Mouse (Mus musculus) liver, postnatal 0 days (tissue): ENCODE results near the gene Elfn2. TPM values are rescaled to one million over a fixed set of nuclear protein-coding genes. Genes with fewer than 3 reads are reported as not detected.

ENCODE experiments used
- ATAC-seq: fragments of 200-750 bp; cut with Nextera tagmentation; 2 replicates; pipeline ENCODE4 v1.8.0; 2017; ENCODE audit warnings: mild to moderate bottlenecking, moderate library complexity
- DNase-seq: peaks from one replicate; pipeline ENCODE4 v3.0.0-alpha.2; 2016
- H3K27ac ChIP-seq: fragments of 300-500 bp; sonication (generic); 2 replicates; pipeline ENCODE4 v1.5.1; 2014; ENCODE audit warnings: antibody characterized with exemption, moderate library complexity, mild to moderate bottlenecking, low read depth
- H3K27me3 ChIP-seq: fragments of 300-500 bp; sonication (generic); 2 replicates; pipeline ENCODE4 v1.6.1; 2014; ENCODE audit warnings: low read length, control low read depth, mixed read lengths; ENCODE audit not compliant: insufficient read depth
- H3K36me3 ChIP-seq: fragments of 300-500 bp; sonication (generic); replicated peaks from 2 replicates; pipeline ENCODE4 v1.6.1; 2014; ENCODE audit warnings: mild to moderate bottlenecking, control low read depth, low read length, moderate library complexity, mixed read lengths; ENCODE audit not compliant: insufficient read depth
- H3K4me1 ChIP-seq: fragments of 300-500 bp; sonication (generic); 2 replicates; pipeline ENCODE4 v1.6.1; 2014; ENCODE audit warnings: antibody characterized with exemption, mild to moderate bottlenecking, control low read depth; ENCODE audit not compliant: insufficient read depth
- H3K4me2 ChIP-seq: fragments of 300-500 bp; sonication (generic); 2 replicates; pipeline ENCODE4 v1.6.1; 2014; ENCODE audit warnings: low read depth, mild to moderate bottlenecking, low read length, moderate library complexity, mixed read lengths
- H3K4me3 ChIP-seq: fragments of 300-500 bp; sonication (generic); 2 replicates; pipeline ENCODE4 v1.5.1; 2014; ENCODE audit warnings: low read depth, low read length
- H3K9ac ChIP-seq: fragments of 300-500 bp; sonication (generic); replicated peaks from 2 replicates; pipeline ENCODE4 v1.6.1; 2014; ENCODE audit warnings: mild to moderate bottlenecking, moderate library complexity
- H3K9me3 ChIP-seq: fragments of 300-500 bp; sonication (generic); 2 replicates; pipeline ENCODE4 v1.6.1; 2016; ENCODE audit warnings: mild to moderate bottlenecking, control low read depth, low read length, mixed read lengths
- CTCF ChIP-seq: sonication (generic); IDR thresholded peaks from 2 replicates; pipeline ENCODE4 v1.5.1; 2016; ENCODE audit warnings: antibody characterized with exemption, low read depth
- EP300 ChIP-seq: IDR thresholded peaks from 2 replicates; pipeline ENCODE4 v1.6.1; 2016; ENCODE audit warnings: antibody characterized with exemption, low read depth, mild to moderate bottlenecking
- WGBS: fragments of 180-500 bp; shearing (Covaris S2); extraction: QIAGEN DNeasy Blood & Tissue Kit; methylation state at CpG from one replicate; pipeline ENCODE4 v1.1.7; 2014; ENCODE audit not compliant: insufficient replicate concordance; 5-methylcytosine and 5-hydroxymethylcytosine counted together
- polyA plus RNA-seq: library from polyadenylated mRNA; unstranded; fragments of >200 nt; fragmentation: Nextera tagmentation; extraction: Ambion mirVana; gene quantifications from 2 replicates; pipeline ENCODE4 v1.2.1, GENCODE M21; 2015

Elfn2 gene
- not detected in 2 replicates for polyA plus RNA-seq

DNA sequence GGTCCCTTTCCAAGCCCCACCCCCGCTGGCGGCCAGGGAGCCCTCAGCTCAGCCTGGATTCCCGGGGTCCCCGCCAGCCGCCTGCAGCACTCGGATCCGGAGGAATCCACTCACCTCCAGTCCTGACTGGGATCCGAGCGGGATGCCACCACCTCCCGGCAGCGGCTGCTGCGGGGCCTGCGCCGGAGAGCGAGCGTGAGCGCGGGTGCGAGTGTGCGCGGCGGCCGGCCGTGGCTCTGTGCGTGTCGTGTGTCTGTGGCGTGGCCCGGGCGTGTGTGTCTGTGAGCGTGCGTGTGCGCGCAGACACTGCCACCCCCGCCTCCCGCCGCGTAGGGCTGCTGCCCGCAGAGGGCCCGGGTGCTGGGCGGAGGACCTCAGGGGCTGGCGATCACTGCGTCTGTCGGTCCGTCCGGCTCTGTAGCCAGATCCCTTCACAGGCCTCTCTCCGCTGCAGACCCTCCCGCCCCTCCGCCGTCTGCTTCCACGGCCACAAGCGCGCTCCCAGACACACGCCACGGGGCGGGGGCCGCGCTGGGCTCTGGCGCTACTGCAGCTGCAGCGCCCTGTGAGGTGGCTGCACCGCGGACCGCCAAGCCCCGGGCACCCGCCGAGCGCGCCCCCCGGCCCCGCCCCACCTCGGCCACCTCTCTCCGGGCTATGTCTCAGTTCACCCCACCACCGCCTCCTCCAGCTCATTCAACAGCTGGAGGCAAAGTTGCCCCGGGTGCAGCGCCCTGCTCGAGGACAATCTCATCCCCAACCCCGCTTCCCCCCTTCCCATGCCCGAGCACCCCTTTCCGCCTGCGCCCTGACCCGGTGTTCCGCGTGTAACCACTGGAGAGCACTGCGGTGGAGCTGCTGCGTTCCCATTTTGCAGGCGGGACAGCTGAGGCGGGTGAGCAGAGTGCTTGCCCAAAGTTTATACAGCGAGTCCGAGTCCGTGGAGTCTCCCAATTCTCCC, at the start of gene Elfn2:
Gene Elfn2, minus strand, starts transcription at position 482 of the 961 bp plus-strand sequence.
- Histone ChIP-seq H3K9ac (no peak within 1 kb of the TSS), H3K27me3 (peaks cover 75% of the 10 kb centered on the region), H3K4me1 (0 out of 2 replicates have a peak, but pooled peaks cover 4% of the 10 kb centered on the region), H3K36me3 (no peaks in the 10 kb centered on the region), H3K4me3 (0 out of 2 replicates have a peak within 1 kb of the TSS, but pooled peaks have one; percentile 10), H3K27ac (no peak within 1 kb of the TSS), H3K4me2 (no peak within 1 kb of the TSS), H3K9me3 (no peaks in the 10 kb centered on the region)
- ATAC-seq, result no peak
- DNase-seq, result no peak
- 5% methylated on average over 83 of the region's 89 CpGs for WGBS
- no peak for TF ChIP-seq EP300
- no peak for TF ChIP-seq CTCF

DNA sequence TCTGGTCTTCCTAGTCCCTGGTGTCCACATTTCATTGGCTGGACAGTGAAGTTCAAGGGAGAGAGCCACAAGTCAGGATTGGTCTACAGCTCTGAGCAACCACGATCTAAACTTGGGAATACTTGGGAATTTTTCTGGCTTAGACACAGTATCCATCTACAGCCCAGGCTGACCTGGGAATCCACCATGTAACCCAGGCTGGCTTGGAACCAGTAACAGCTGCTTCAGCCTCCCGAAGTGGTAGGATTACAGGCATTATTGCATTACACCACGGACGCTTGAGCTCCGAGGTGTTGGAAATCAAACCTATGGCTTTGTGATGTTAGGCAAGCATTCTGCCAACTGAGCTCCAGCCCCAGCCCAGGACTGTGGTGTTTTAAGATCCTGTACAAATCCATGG, 45.1 kb upstream of the Elfn2 start:
- no peak overlapping the region for H3K9ac ChIP-seq
- DNase-seq, result no peak
- H3K36me3 ChIP-seq, result no peaks in the 10 kb centered on the region
- 87% methylated on average over 5 of the region's 5 CpGs for WGBS
- no peak overlapping the region for H3K4me2 ChIP-seq
- no peak for TF ChIP-seq EP300
- TF ChIP-seq CTCF, result no peak
- ATAC-seq, result no peak
- no peak overlapping the region for H3K4me3 ChIP-seq
- no peaks in the 10 kb centered on the region for H3K9me3 ChIP-seq
- no peaks in the 10 kb centered on the region for H3K27me3 ChIP-seq
- no peak overlapping the region for H3K27ac ChIP-seq
- no peaks in the 10 kb centered on the region for H3K4me1 ChIP-seq

DNA sequence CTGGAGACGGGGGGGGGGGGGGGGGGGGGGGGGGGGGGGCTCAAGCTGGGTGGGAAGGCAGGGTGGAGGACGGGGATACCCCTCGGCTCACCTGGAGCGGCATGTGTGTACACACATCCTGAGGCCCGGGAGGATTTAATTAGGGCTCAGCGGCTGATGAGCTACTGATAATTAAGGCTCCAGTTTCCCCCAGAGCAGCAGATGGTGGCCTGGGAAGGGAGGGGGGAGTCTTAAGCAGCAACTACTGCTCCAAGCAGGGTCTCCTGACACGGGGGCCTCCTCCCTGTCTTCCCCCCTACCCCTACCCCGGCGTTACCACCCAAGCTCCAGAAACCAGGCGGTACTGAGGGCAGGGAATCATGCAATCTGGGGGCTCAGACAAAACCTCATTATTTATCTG, 44.6 kb upstream of the Elfn2 start:
- Histone ChIP-seq H3K36me3 (no peaks in the 10 kb centered on the region), H3K27me3 (no peaks in the 10 kb centered on the region), H3K4me1 (no peaks in the 10 kb centered on the region), H3K9me3 (no peaks in the 10 kb centered on the region), H3K27ac (no peak overlapping the region), H3K9ac (no peak overlapping the region), H3K4me2 (no peak overlapping the region), H3K4me3 (no peak overlapping the region)
- 50% methylated on average over 9 of the region's 10 CpGs for WGBS
- DNase-seq, result no peak
- TF ChIP-seq EP300 (no peak), CTCF (no peak)
- no peak for ATAC-seq

DNA sequence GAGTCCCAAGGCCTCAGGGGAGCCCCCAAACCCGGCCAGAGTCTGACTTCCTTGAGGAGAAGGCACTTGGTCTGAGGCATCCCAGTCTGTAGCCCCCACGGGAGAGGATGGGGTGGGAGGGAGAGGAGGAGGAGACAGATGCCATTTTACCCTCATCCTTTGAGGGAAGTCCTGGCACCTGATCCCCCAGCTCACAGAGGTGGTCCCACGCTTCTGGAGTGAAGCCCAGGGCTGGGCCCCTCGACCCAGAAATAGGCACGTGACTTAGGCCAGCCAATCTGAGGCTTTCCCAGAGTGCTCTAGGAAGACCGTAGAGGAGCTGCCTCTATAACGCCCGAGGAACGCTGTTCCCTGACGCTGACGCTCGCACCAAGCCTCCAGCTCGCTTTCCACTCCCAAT, 42.5 kb upstream of the Elfn2 start:
- no peak overlapping the region for H3K4me3 ChIP-seq
- TF ChIP-seq EP300 (no peak), CTCF (no peak)
- H3K9me3 ChIP-seq, result no peaks in the 10 kb centered on the region
- H3K27me3 ChIP-seq, result no peaks in the 10 kb centered on the region
- 80% methylated on average over 13 of the region's 13 CpGs for WGBS
- no peaks in the 10 kb centered on the region for H3K4me1 ChIP-seq
- no peak overlapping the region for H3K27ac ChIP-seq
- H3K36me3 ChIP-seq, result no peaks in the 10 kb centered on the region
- no peak overlapping the region for H3K9ac ChIP-seq
- no peak overlapping the region for H3K4me2 ChIP-seq
- no peak for ATAC-seq
- no peak for DNase-seq

DNA sequence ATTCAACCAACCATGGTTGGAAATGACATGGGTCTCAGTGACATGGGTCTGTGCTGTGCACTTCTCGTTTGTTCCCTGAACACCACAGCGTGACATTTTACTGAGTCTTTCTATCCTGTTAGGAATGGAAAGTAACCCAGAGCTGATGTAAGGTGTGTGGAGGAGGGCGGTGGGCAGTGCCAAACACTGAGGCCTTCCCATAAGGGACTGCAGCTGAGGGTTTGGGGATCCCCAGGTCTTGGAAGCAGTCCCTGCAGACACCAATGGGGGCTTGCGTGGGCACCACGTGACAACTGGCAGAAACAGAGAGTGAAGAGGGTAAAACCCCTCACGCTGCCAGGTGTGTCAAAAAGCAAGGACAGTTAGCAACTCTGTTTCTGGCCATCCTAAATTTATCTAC, 39.6 kb upstream of the Elfn2 start:
- H3K36me3 ChIP-seq, result no peaks in the 10 kb centered on the region
- no peaks in the 10 kb centered on the region for H3K9me3 ChIP-seq
- H3K27ac ChIP-seq, result no peak overlapping the region
- no peak for ATAC-seq
- H3K4me2 ChIP-seq, result no peak overlapping the region
- H3K27me3 ChIP-seq, result no peaks in the 10 kb centered on the region
- no peak overlapping the region for H3K4me3 ChIP-seq
- H3K4me1 ChIP-seq, result no peaks in the 10 kb centered on the region
- TF ChIP-seq CTCF (no peak), EP300 (no peak)
- DNase-seq, result no peak
- 82% methylated on average over 6 of the region's 6 CpGs for WGBS
- no peak overlapping the region for H3K9ac ChIP-seq

DNA sequence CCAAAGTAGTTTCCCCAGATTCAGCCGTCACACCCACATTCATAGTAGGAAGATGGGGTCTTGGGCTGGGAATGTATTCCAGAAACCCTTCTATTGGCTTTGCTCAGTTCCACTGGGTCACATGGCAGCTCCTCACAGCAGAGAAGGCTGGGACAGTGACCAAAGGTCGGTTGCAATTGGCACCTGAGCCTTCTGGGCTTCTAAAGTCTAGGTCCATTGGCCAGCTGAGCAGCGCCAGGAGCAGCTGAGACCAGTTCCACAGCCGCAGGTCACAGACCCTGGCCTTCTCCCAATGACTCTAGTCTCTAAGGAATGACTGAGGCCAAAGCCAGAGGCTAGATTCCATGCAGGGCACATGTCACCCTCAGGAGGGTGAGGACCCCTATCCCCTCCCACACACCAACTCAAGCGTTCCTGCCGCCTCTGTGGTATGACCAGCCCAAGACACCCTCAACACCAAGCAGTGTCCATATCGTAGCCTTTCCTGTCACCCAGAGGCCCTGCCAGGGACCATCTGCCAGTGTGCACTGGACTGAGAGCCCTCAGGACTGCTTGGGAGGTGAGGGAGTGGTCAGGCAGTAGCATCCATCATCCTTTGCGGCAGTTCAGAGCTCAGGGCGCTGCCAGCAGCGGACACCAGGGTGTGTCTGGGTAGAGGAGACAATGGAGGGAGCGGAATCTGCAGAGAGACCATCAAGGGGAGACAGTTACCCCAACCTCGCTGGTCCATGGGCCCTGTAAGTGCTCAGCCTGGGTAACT, 37.6 kb upstream of the Elfn2 start:
- TF ChIP-seq EP300, result no peak
- TF ChIP-seq CTCF, result no peak
- Histone ChIP-seq H3K36me3 (no peaks in the 10 kb centered on the region), H3K4me2 (no peak overlapping the region), H3K4me3 (no peak overlapping the region), H3K27ac (no peak overlapping the region), H3K4me1 (no peaks in the 10 kb centered on the region), H3K9me3 (no peaks in the 10 kb centered on the region), H3K27me3 (no peaks in the 10 kb centered on the region), H3K9ac (no peak overlapping the region)
- WGBS, result 75% methylated on average over 12 of the region's 12 CpGs
- ATAC-seq (no peak), DNase-seq (no peak)
